ENCODE assay signal across 8 mouse cellular contexts in genomic region chr9:44904964-44905363, GRCm38 (mm10). TPM values are rescaled to one million over a fixed set of nuclear protein-coding genes. Genes with fewer than 3 reads are reported as not detected.
A peak's percentile ranks its signal among the peaks of the same experiment; 100 is the strongest.
DNase-seq lines count a peak whose midpoint lies in the region; ATAC-seq lines count a peak whose summit lies in the region.

No protein-coding gene starts in this region.

- peaks cover 22% of the 10 kb centered on the region for H3K4me1 ChIP-seq in heart, embryonic 16.5 days (ENCODE audit: control insufficient read depth, insufficient read depth, low read length)
- H3K4me1 ChIP-seq in hindbrain, embryonic 14.5 days (replicated peaks; ENCODE audit: control insufficient read depth, insufficient read depth, low read length), result no peaks in the 10 kb centered on the region

- peak overlapping the region; percentile 82 for H3K27ac ChIP-seq in heart, embryonic 16.5 days (ENCODE audit: low read length)
- no peak overlapping the region for H3K27ac ChIP-seq in hindbrain, embryonic 14.5 days

- peak; percentile 66 for ATAC-seq in erythroblast, adult 5-6 weeks (replicated peaks; ENCODE audit: low FRiP score, poor library complexity, severe bottlenecking)
- ATAC-seq in heart, embryonic 16.5 days (replicated peaks; ENCODE audit: extremely low read depth, insufficient read depth, low FRiP score), result peak; percentile 70
- no peak for ATAC-seq in monocyte, adult 5-6 weeks (replicated peaks; ENCODE audit: insufficient number of reproducible peaks, low FRiP score, low TSS enrichment, poor library complexity, severe bottlenecking)
- ATAC-seq in hindbrain, embryonic 14.5 days (ENCODE audit: low FRiP score), result no peak

- intact Hi-C loops in left cerebral cortex, postnatal 25 days (cut with DNase I), result loop anchor here (1.0 to 5.0 kb wide), 3 partner anchors 24 to 68 kb away; partner anchors contain the start of gene Kmt2a

- 37% methylated on average over 5 of the region's 5 CpGs for WGBS in heart, embryonic 16.5 days
- 73% methylated on average over 5 of the region's 5 CpGs for WGBS in hindbrain, embryonic 14.5 days

- H3K27me3 ChIP-seq in heart, embryonic 16.5 days (ENCODE audit: control insufficient read depth, insufficient read depth, low read length), result no peaks in the 10 kb centered on the region
- H3K27me3 ChIP-seq in hindbrain, embryonic 14.5 days (ENCODE audit: control insufficient read depth, insufficient read depth, low read length), result no peaks in the 10 kb centered on the region

- peaks cover 2% of the 10 kb centered on the region; the same call in 1 of the 2 replicates for H3K36me3 ChIP-seq in heart, embryonic 16.5 days (ENCODE audit: control insufficient read depth, insufficient read depth)
- H3K36me3 ChIP-seq in hindbrain, embryonic 14.5 days (replicated peaks; ENCODE audit: control insufficient read depth, insufficient read depth), result no peaks in the 10 kb centered on the region

- no peak overlapping the region for H3K4me3 ChIP-seq in heart, embryonic 16.5 days (ENCODE audit: low read length)
- H3K4me3 ChIP-seq in hindbrain, embryonic 14.5 days (replicated peaks; ENCODE audit: low read length), result no peak overlapping the region

- H3K4me2 ChIP-seq in heart, embryonic 16.5 days (ENCODE audit: low read depth, low read length), result peak overlapping the region; percentile 18; the same call in 1 of the 2 replicates
- H3K4me2 ChIP-seq in hindbrain, embryonic 14.5 days (replicated peaks), result no peak overlapping the region

- H3K9ac ChIP-seq in heart, embryonic 16.5 days (ENCODE audit: low read length), result no peak overlapping the region
- no peak overlapping the region for H3K9ac ChIP-seq in hindbrain, embryonic 14.5 days

- H3K9me3 ChIP-seq in heart, embryonic 16.5 days (replicated peaks; ENCODE audit: control insufficient read depth, low read length), result no peaks in the 10 kb centered on the region
- H3K9me3 ChIP-seq in hindbrain, embryonic 14.5 days (ENCODE audit: control insufficient read depth, low read length), result no peaks in the 10 kb centered on the region

- DNase-seq in 416B (ENCODE audit: low read depth) (peak; percentile 84), adipocyte (ENCODE audit: low spot score) (peak; percentile 53)
- peak; percentile 74 to 98 for DNase-seq in left cerebral cortex, postnatal 25 days (ENCODE audit: low spot score in 2 of 2)
- DNase-seq in telencephalon, adult 2 months (ENCODE audit: low read depth, low spot score), result peak; percentile 96
- no peak for DNase-seq in hindbrain, embryonic 14.5 days (ENCODE audit: low spot score)

RNA-seq across cellular contexts. Expression of gene Atp5l, which starts 15.6 kb away (rescaled TPM):
- total RNA-seq in erythroblast, adult 5-6 weeks (2015; ENCODE audit: low replicate concordance), result 219 and 228 TPM in 2 replicates
- 38.1 and 117 TPM in 2 replicates for total RNA-seq in erythroblast, adult 5-6 weeks (2017; ENCODE audit: low replicate concordance)
- 1,180 and 1,367 TPM in 2 replicates for polyA plus RNA-seq in heart, embryonic 16.5 days (2015; fragmentation: Nextera tagmentation; extraction: Ambion mirVana)
- total RNA-seq in left cerebral cortex, postnatal 25 days (2021), result 100 to 1,000 TPM; 339 to 353 TPM
- 129 to 228 TPM (median 191 TPM) in 3 replicates for total RNA-seq in monocyte, adult 5-6 weeks (2017)
- polyA plus RNA-seq in hindbrain, embryonic 14.5 days (2014; fragmentation: Nextera tagmentation; extraction: Ambion mirVana), result 774 and 980 TPM in 2 replicates

RNA-seq across cellular contexts. Expression of gene Kmt2a, which starts 23.9 kb away (rescaled TPM):
- 15.8 and 32.8 TPM in 2 replicates for total RNA-seq in erythroblast, adult 5-6 weeks (2015; ENCODE audit: low replicate concordance)
- total RNA-seq in erythroblast, adult 5-6 weeks (2017; ENCODE audit: low replicate concordance), result 6.0 and 7.8 TPM in 2 replicates
- 7.7 and 8.2 TPM in 2 replicates for polyA plus RNA-seq in heart, embryonic 16.5 days (2015; fragmentation: Nextera tagmentation; extraction: Ambion mirVana)
- 10 to 100 TPM; 54.6 to 58.6 TPM for total RNA-seq in left cerebral cortex, postnatal 25 days (2021)
- 11.5 to 40.0 TPM (median 13.4 TPM) in 3 replicates for total RNA-seq in monocyte, adult 5-6 weeks (2017)
- polyA plus RNA-seq in hindbrain, embryonic 14.5 days (2014; fragmentation: Nextera tagmentation; extraction: Ambion mirVana), result 17.1 and 19.3 TPM in 2 replicates

Comparison
In these comparisons a context has a peak if more than half of its experiments do, and no peak if none do; other contexts are left out.
1. ATAC-seq: peak in erythroblast, adult 5-6 weeks (single experiment) and heart, embryonic 16.5 days (single experiment); none in monocyte, adult 5-6 weeks (single experiment) and hindbrain, embryonic 14.5 days (single experiment).